In genomic region chr8:11099591-11099855, GRCm38 (mm10) we compare ENCODE assay signal across 15 mouse cellular contexts.
DNase-seq lines count a peak whose midpoint lies in the region; ATAC-seq and TF ChIP-seq lines count a peak whose summit lies in the region.
"Had no signal": no experiment of that assay in that cellular context is flagged by ENCODE, and none has a peak within 500 bp of the region (broad histone marks: within the 10 kb centered on the region; RNA-seq: fewer than 3 reads in every experiment).

No protein-coding gene starts in this region.

- H3K27ac ChIP-seq in embryonic facial prominence, embryonic 11.5 days (replicated peaks; ENCODE audit: low read depth, low read length): peak overlapping the region; percentile 80
- peak overlapping the region; percentile 86 for H3K27ac ChIP-seq in limb, embryonic 12.5 days
- H3K27ac ChIP-seq: forebrain, embryonic 12.5 days; liver, embryonic 13.5 days had no signal

- peak; percentile 20 for DNase-seq in brain, embryonic 14.5 days (ENCODE audit: low read depth)
- no peak for DNase-seq in embryonic facial prominence, embryonic 11.5 days (ENCODE audit: low spot score)
- DNase-seq in layer of hippocampus, adult 18-20 months (ENCODE audit: low spot score in 2 of 2): peak; percentile 35 to 73
- no peak for DNase-seq in left cerebral cortex, postnatal 36 days (ENCODE audit: low spot score in 2 of 2)
- no peak for DNase-seq in spleen, postnatal 36 days (ENCODE audit: low spot score in 2 of 2)
- no peak for DNase-seq in kidney, postnatal 25 days
- DNase-seq: adrenal gland, postnatal 36 days; cerebellum, adult 9-11 months; heart, postnatal 4 days; kidney, adult 9 months; liver, embryonic 13.5 days; midbrain, embryonic 14.5 days had no signal

- H3K9me3 ChIP-seq in embryonic facial prominence, embryonic 11.5 days (replicated peaks; ENCODE audit: control insufficient read depth, low read length): no peaks in the 10 kb centered on the region
- H3K9me3 ChIP-seq in limb, embryonic 12.5 days: no peaks in the 10 kb centered on the region
- H3K9me3 ChIP-seq: forebrain, embryonic 12.5 days; liver, embryonic 13.5 days had no signal

- 71% methylated on average over 3 of the region's 3 CpGs for WGBS in embryonic facial prominence, embryonic 11.5 days
- 71% methylated on average over 3 of the region's 3 CpGs for WGBS in limb, embryonic 12.5 days

- 0 out of 2 replicates have a peak overlapping the region, but pooled peaks have one; percentile 2 for H3K9ac ChIP-seq in embryonic facial prominence, embryonic 11.5 days (replicated peaks; ENCODE audit: low read length)
- H3K9ac ChIP-seq in limb, embryonic 12.5 days (replicated peaks): no peak overlapping the region
- H3K9ac ChIP-seq: forebrain, embryonic 12.5 days; liver, embryonic 13.5 days had no signal

- no peak for ATAC-seq in embryonic facial prominence, embryonic 11.5 days (replicated peaks; ENCODE audit: insufficient number of reproducible peaks, low FRiP score, low TSS enrichment, low read depth)
- ATAC-seq in limb, embryonic 12.5 days (ENCODE audit: insufficient number of reproducible peaks, insufficient read depth, low FRiP score, low TSS enrichment, low read depth): no peak

- peaks cover 3% of the 10 kb centered on the region; the same call in 1 of the 2 replicates for H3K4me1 ChIP-seq in embryonic facial prominence, embryonic 11.5 days (ENCODE audit: control insufficient read depth, insufficient read depth, low read length)
- peaks cover 35% of the 10 kb centered on the region for H3K4me1 ChIP-seq in limb, embryonic 12.5 days (replicated peaks)
- H3K4me1 ChIP-seq: forebrain, embryonic 12.5 days had no signal

- H3K4me2 ChIP-seq in embryonic facial prominence, embryonic 11.5 days (ENCODE audit: low read depth, low read length): no peak overlapping the region
- no peak overlapping the region for H3K4me2 ChIP-seq in limb, embryonic 12.5 days
- H3K4me2 ChIP-seq: forebrain, embryonic 12.5 days; liver, embryonic 13.5 days had no signal

- no peaks in the 10 kb centered on the region for H3K36me3 ChIP-seq in embryonic facial prominence, embryonic 11.5 days (replicated peaks; ENCODE audit: control insufficient read depth, insufficient read depth, low read depth, low read length)
- H3K36me3 ChIP-seq in limb, embryonic 12.5 days: no peaks in the 10 kb centered on the region
- H3K36me3 ChIP-seq: forebrain, embryonic 12.5 days; liver, embryonic 13.5 days had no signal

- no peak overlapping the region for H3K4me3 ChIP-seq in embryonic facial prominence, embryonic 11.5 days (ENCODE audit: low read depth, low read length)
- H3K4me3 ChIP-seq in limb, embryonic 12.5 days (replicated peaks): no peak overlapping the region
- H3K4me3 ChIP-seq: forebrain, embryonic 12.5 days; liver, embryonic 13.5 days; myocyte had no signal

- no peaks in the 10 kb centered on the region for H3K27me3 ChIP-seq in embryonic facial prominence, embryonic 11.5 days (ENCODE audit: control insufficient read depth, insufficient read depth, low read length)
- H3K27me3 ChIP-seq in limb, embryonic 12.5 days: no peaks in the 10 kb centered on the region

- TF ChIP-seq CTCF in brain, embryonic 14.5 days (IDR thresholded peaks at IDR 0.05; ENCODE audit: borderline replicate concordance, extremely low read depth, insufficient read depth, insufficient read length): no peak

- no peak for TF ChIP-seq POLR2A in brain, embryonic 14.5 days (IDR thresholded peaks at IDR 0.05; ENCODE audit: borderline replicate concordance, extremely low read depth, insufficient read depth, insufficient read length, poor library complexity, severe bottlenecking)

- intact Hi-C loops in left cerebral cortex, postnatal 36 days (cut with DNase I): no loop called here

Comparison
In these comparisons a context has a peak if more than half of its experiments do, and no peak if none do; other contexts are left out.
1. DNase-seq: peak in brain, embryonic 14.5 days (single experiment) and layer of hippocampus, adult 18-20 months (2 of 2); none in embryonic facial prominence, embryonic 11.5 days (single experiment), left cerebral cortex, postnatal 36 days (0 of 2), spleen, postnatal 36 days (0 of 2) and kidney, postnatal 25 days (0 of 2).